Mouse (Mus musculus) CH12.LX (cell line): ENCODE measurements around the gene H1f0. TPM values are rescaled to one million over a fixed set of nuclear protein-coding genes. Genes with fewer than 3 reads are reported as not detected.
"Not testable (repeated sequence)": the region's sequence is repeated elsewhere in the genome, so short reads cannot be mapped to it uniquely, and the experiment has no call there.

Experiments used
- DNase-seq: peaks from one replicate; pipeline ENCODE4 v3.0.0-alpha.2; 2013; ENCODE audit errors: extremely low read depth
- H3K27ac ChIP-seq: 2 replicates; pipeline ENCODE4 v1.5.1; 2012; ENCODE audit warnings: low read depth, mild to moderate bottlenecking, control low read depth, moderate library complexity; ENCODE audit not compliant: insufficient read depth
- H3K27me3 ChIP-seq: replicated peaks from 2 replicates; pipeline ENCODE3; 2012; ENCODE audit warnings: inconsistent platforms
- H3K36me3 ChIP-seq, 2 experiments: replicated peaks in 1 of 2; 2 replicates each; pipeline versions ENCODE3 to v1.6.1; 2012; ENCODE audit warnings: inconsistent platforms in 1 of 2, low read length in 1 of 2, mild to moderate bottlenecking in 1 of 2, mixed read lengths in 1 of 2, moderate library complexity in 1 of 2; ENCODE audit not compliant: control insufficient read depth in 1 of 2, insufficient read depth in 1 of 2
- H3K4me1 ChIP-seq, 2 experiments: 2 replicates each; pipeline ENCODE4 v1.6.1; 2012; ENCODE audit warnings: inconsistent platforms in 1 of 2, moderate library complexity in 1 of 2; ENCODE audit not compliant: insufficient read depth in 2 of 2, control insufficient read depth in 1 of 2
- H3K4me2 ChIP-seq: 2 replicates; pipeline ENCODE4 v1.6.1; 2012; ENCODE audit warnings: low read depth, mild to moderate bottlenecking, control low read depth; ENCODE audit not compliant: poor library complexity, insufficient read depth, severe bottlenecking
- H3K4me3 ChIP-seq, 3 experiments: fragments of 150-350 bp in 1 of 3; sonication (generic) in 1 of 3; replicated peaks in 1 of 3; 2 replicates each; pipeline versions ENCODE3 to v1.5.1; 2011 to 2012; ENCODE audit warnings: low read depth in 2 of 3, low read length in 2 of 3, mild to moderate bottlenecking in 2 of 3, moderate library complexity in 2 of 3, control low read depth in 1 of 3, improper control_type of control experiment in 1 of 3, inconsistent platforms in 1 of 3, mixed read lengths in 1 of 3; ENCODE audit not compliant: poor library complexity in 1 of 3
- H3K79me2 ChIP-seq: replicated peaks from 2 replicates; pipeline ENCODE4 v1.6.1; 2012; ENCODE audit warnings: mild to moderate bottlenecking, moderate library complexity; ENCODE audit not compliant: control insufficient read depth, poor library complexity, insufficient read depth, severe bottlenecking; ENCODE audit errors: extremely low read depth
- H3K9ac ChIP-seq: 2 replicates; pipeline ENCODE4 v1.6.1; 2012; ENCODE audit warnings: low read depth, mild to moderate bottlenecking, control low read depth, moderate library complexity; ENCODE audit not compliant: insufficient read depth
- H3K9me3 ChIP-seq: replicated peaks from 2 replicates; pipeline ENCODE3; 2012; ENCODE audit warnings: low read length, inconsistent platforms, mixed read lengths
- BHLHE40 ChIP-seq: IDR thresholded peaks from 2 replicates; pipeline ENCODE4 v1.6.1; 2011; ENCODE audit warnings: mild to moderate bottlenecking, low read depth, low read length, improper control_type of control experiment
- CHD1 ChIP-seq: IDR thresholded peaks from 2 replicates; pipeline ENCODE4 v1.6.1; 2012; ENCODE audit warnings: low read depth, low read length, improper control_type of control experiment, inconsistent platforms
- CTCF ChIP-seq, 2 experiments: IDR thresholded peaks in 1 of 2; conservative IDR thresholded peaks in 1 of 2; 2 replicates each; pipeline ENCODE4 v1.5.1; 2011 to 2012; ENCODE audit warnings: low read depth in 2 of 2, low read length in 2 of 2, improper control_type of control experiment in 1 of 2, inconsistent platforms in 1 of 2, mild to moderate bottlenecking in 1 of 2, moderate library complexity in 1 of 2
- E2F4 ChIP-seq: IDR thresholded peaks from 2 replicates; pipeline ENCODE4 v1.6.1; 2011; ENCODE audit warnings: low read depth, low read length, improper control_type of control experiment; ENCODE audit not compliant: insufficient replicate concordance
- ELF1 ChIP-seq: IDR thresholded peaks from 2 replicates; pipeline ENCODE4 v1.6.1; 2014; ENCODE audit warnings: low read depth, mild to moderate bottlenecking, inconsistent platforms, low read length, improper control_type of control experiment
- EP300 ChIP-seq: IDR thresholded peaks from 2 replicates; pipeline ENCODE4 v1.6.1; 2011; ENCODE audit warnings: low read length, improper control_type of control experiment
- ETS1 ChIP-seq: conservative IDR thresholded peaks from 2 replicates; pipeline ENCODE4 v1.6.1; 2012; ENCODE audit warnings: low read depth, mild to moderate bottlenecking, inconsistent platforms, low read length, improper control_type of control experiment, moderate library complexity
- GABPA ChIP-seq: IDR thresholded peaks from 2 replicates; pipeline ENCODE4 v1.6.1; 2012; ENCODE audit warnings: low read depth, low read length, improper control_type of control experiment, inconsistent platforms; ENCODE audit not compliant: insufficient replicate concordance
- HCFC1 ChIP-seq: IDR thresholded peaks from 2 replicates; pipeline ENCODE4 v1.6.1; 2012; ENCODE audit warnings: low read depth, mild to moderate bottlenecking, inconsistent platforms, low read length, improper control_type of control experiment
- IRF4 ChIP-seq: IDR thresholded peaks from 2 replicates; pipeline ENCODE4 v1.6.1; 2014; ENCODE audit warnings: low read depth, mild to moderate bottlenecking, inconsistent platforms, low read length, improper control_type of control experiment
- JUN ChIP-seq: IDR thresholded peaks from 2 replicates; pipeline ENCODE4 v1.6.1; 2011; ENCODE audit warnings: low read depth, mild to moderate bottlenecking, low read length, improper control_type of control experiment, moderate library complexity; ENCODE audit not compliant: insufficient read depth
- JUND ChIP-seq: conservative IDR thresholded peaks from 2 replicates; pipeline ENCODE4 v1.6.1; 2011; ENCODE audit warnings: low read depth, low read length, improper control_type of control experiment
- KAT2A ChIP-seq: IDR thresholded peaks from 2 replicates; pipeline ENCODE4 v1.6.1; 2012; ENCODE audit warnings: low read length, improper control_type of control experiment, inconsistent platforms; ENCODE audit not compliant: insufficient replicate concordance
- MAFK ChIP-seq: IDR thresholded peaks from 2 replicates; pipeline ENCODE4 v1.6.1; 2011; ENCODE audit warnings: low read length, improper control_type of control experiment; ENCODE audit not compliant: insufficient replicate concordance
- MAX ChIP-seq: IDR thresholded peaks from 2 replicates; pipeline ENCODE4 v1.6.1; 2011; ENCODE audit warnings: low read length, improper control_type of control experiment
- MAZ ChIP-seq: IDR thresholded peaks from 2 replicates; pipeline ENCODE4 v1.6.1; 2012; ENCODE audit warnings: low read depth, mild to moderate bottlenecking, inconsistent platforms, low read length, improper control_type of control experiment, moderate library complexity
- MEF2A ChIP-seq: IDR thresholded peaks from 2 replicates; pipeline ENCODE4 v1.6.1; 2014; ENCODE audit warnings: low read depth, mild to moderate bottlenecking, inconsistent platforms, low read length, improper control_type of control experiment, borderline replicate concordance
- MXI1 ChIP-seq: IDR thresholded peaks from 2 replicates; pipeline ENCODE4 v1.6.1; 2011; ENCODE audit warnings: mild to moderate bottlenecking, low read depth, low read length, improper control_type of control experiment
- MYC ChIP-seq: IDR thresholded peaks from 2 replicates; pipeline ENCODE4 v1.6.1; 2011; ENCODE audit warnings: low read depth, mild to moderate bottlenecking, improper control_type of control experiment, low read length
- NELFE ChIP-seq: IDR thresholded peaks from 2 replicates; pipeline ENCODE4 v1.6.1; 2011; ENCODE audit warnings: low read depth, low read length, improper control_type of control experiment
- NRF1 ChIP-seq: IDR thresholded peaks from 2 replicates; pipeline ENCODE4 v1.6.1; 2014; ENCODE audit warnings: low read depth, mild to moderate bottlenecking, inconsistent platforms, low read length, improper control_type of control experiment, moderate library complexity
- PAX5 ChIP-seq: IDR thresholded peaks from 2 replicates; pipeline ENCODE4 v1.6.1; 2012; ENCODE audit warnings: low read length, inconsistent platforms, mixed read lengths
- POLR2A ChIP-seq: IDR thresholded peaks from 2 replicates; pipeline ENCODE4 v1.6.1; 2011; ENCODE audit warnings: low read depth, mild to moderate bottlenecking, improper control_type of control experiment, low read length
- POLR2AphosphoS2 ChIP-seq: IDR thresholded peaks from 2 replicates; pipeline ENCODE4 v1.6.1; 2011; ENCODE audit warnings: low read depth, low read length, improper control_type of control experiment
- RAD21 ChIP-seq: IDR thresholded peaks from 2 replicates; pipeline ENCODE4 v1.6.1; 2011; ENCODE audit warnings: low read depth, mild to moderate bottlenecking, low read length, improper control_type of control experiment, moderate library complexity
- RCOR1 ChIP-seq: conservative IDR thresholded peaks from 2 replicates; pipeline ENCODE4 v1.6.1; 2012; ENCODE audit warnings: low read depth, mild to moderate bottlenecking, inconsistent platforms, low read length, improper control_type of control experiment
- SMC3 ChIP-seq: IDR thresholded peaks from 2 replicates; pipeline ENCODE4 v1.6.1; 2011; ENCODE audit warnings: low read depth, low read length, improper control_type of control experiment
- TBP ChIP-seq: conservative IDR thresholded peaks from 2 replicates; pipeline ENCODE4 v1.6.1; 2011; ENCODE audit warnings: low read depth, low read length, improper control_type of control experiment
- UBTF ChIP-seq: IDR thresholded peaks from 2 replicates; pipeline ENCODE4 v1.6.1; 2012; ENCODE audit warnings: low read depth, mild to moderate bottlenecking, inconsistent platforms, low read length, improper control_type of control experiment, moderate library complexity
- USF2 ChIP-seq: conservative IDR thresholded peaks from 2 replicates; pipeline ENCODE4 v1.6.1; 2011; ENCODE audit warnings: low read depth, low read length, improper control_type of control experiment
- ZC3H11A ChIP-seq: IDR thresholded peaks from 2 replicates; pipeline ENCODE4 v1.6.1; 2012; ENCODE audit warnings: low read depth, mild to moderate bottlenecking, inconsistent platforms, low read length, improper control_type of control experiment
- ZMIZ1 ChIP-seq: IDR thresholded peaks from 2 replicates; pipeline ENCODE4 v1.6.1; 2012; ENCODE audit warnings: low read depth, mild to moderate bottlenecking, inconsistent platforms, low read length, improper control_type of control experiment
- dilution Hi-C: fragments of 300-500 bp; cut with MboI; formaldehyde crosslinking; loops from 2 replicates; pipeline ENCODE4 v1.14.3; 2020; ENCODE audit warnings: low sequenced_read_pairs; ENCODE audit not compliant: extremely low pct_unique_long_range_greater_than_20kb, extremely low pct_ligation_motif_present
- in situ Hi-C: fragments of 300-500 bp; cut with MboI; formaldehyde crosslinking; loops from 3 replicates; pipeline ENCODE4 v1.14.3; 2019; ENCODE audit warnings: low sequenced_read_pairs, low pct_ligation_motif_present, low pct_unique_long_range_greater_than_20kb, mixed read lengths
- polyA plus RNA-seq: library from polyadenylated mRNA; unstranded; fragments of >175 nt; gene quantifications from 2 replicates; pipeline ENCODE4 v1.2.1, GENCODE M21; 2012; ENCODE audit warnings: low read depth; ENCODE audit not compliant: insufficient read length
- total RNA-seq, 2 experiments: library from RNA; depleted of rRNA; stranded (reverse); fragments of 300-350 nt in 1 of 2; fragments of >200 nt in 1 of 2; gene quantifications; 2 replicates each; pipeline ENCODE4 v1.2.3; 2012 to 2014

Gene H1f0
- total and polyA plus RNA-seq, 3 experiments = 11.9 to 100 (median 15.9) TPM

DNA sequence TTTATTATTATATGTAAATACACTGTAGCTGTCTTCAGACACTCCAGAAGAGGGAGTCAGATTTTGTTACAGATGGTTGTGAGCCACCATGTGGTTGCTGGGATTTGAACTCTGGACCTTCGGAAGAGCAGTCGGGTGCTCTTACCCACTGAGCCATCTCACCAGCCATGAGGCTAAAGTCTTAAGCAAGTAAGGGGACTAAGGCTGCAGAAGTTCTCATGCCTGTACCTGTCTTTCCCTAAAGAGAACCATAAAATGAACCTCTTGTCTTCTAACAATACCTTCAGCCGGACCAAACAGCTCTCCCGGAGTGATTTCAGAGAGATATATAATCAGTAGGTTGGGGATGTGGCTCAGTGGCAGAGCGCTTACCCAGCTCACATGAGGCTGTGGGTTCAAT, 3.7 kb downstream of the H1f0 start:
- not testable (repeated sequence) for H3K9me3 ChIP-seq, H3K27ac ChIP-seq
- peak; percentile 74 for TF ChIP-seq TBP
- TF ChIP-seq, all 38 proteins: peak for 1; not testable (repeated sequence) for 37
- in situ Hi-C loops, H3K79me2 ChIP-seq, H3K4me2 ChIP-seq, dilution Hi-C loops, H3K4me3 ChIP-seq, H3K9ac ChIP-seq, DNase-seq: not testable (repeated sequence)
- peaks cover 78% of the 10 kb centered on the region for H3K27me3 ChIP-seq
- peaks cover 8 to 18% of the 10 kb centered on the region in 2 experiments for H3K36me3 ChIP-seq
- peaks cover 0 to 28% of the 10 kb centered on the region in 2 experiments; a peak in 2 of 4 replicates for H3K4me1 ChIP-seq

DNA sequence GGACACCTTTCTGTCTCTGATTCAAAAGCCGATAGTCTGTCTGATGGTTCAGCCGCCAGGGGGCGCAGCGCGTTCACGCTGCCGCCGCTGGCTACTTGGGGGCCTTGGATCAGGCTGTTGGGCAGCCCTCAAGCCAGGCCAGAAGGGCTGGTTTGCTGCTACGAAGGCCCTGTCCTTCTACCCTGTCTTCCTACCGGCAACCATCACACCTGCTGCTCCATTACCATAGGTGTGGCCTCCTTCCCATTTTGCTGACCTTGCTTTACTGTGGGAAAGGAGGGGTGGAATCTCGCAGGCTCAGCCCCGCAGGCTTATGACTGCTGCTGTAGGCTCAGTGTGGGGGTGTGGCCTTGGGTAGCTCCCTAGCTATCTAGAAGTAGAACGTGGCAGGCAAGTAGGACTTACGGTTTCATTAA, 9.7 kb downstream of the H1f0 start:
- Histone ChIP-seq H3K27me3 (peaks cover 22% of the 10 kb centered on the region), H3K9ac (no peak overlapping the region), H3K4me3 (no peak overlapping the region), H3K79me2 (no peaks in the 10 kb centered on the region), H3K9me3 (peaks cover 3% of the 10 kb centered on the region), H3K27ac (peak overlapping the region; percentile 18; the same call in 1 of the 2 replicates), H3K4me1 (peaks cover 18 to 42% of the 10 kb centered on the region in 2 experiments), H3K4me2 (no peak overlapping the region), H3K36me3 (peaks cover 17 to 35% of the 10 kb centered on the region in 2 experiments)
- peak; percentile 62 for DNase-seq
- dilution Hi-C loops = no loop called here
- in situ Hi-C loops = loop anchor here (5.0 kb wide), 1 partner anchor 34 kb away; no protein-coding TSS in a partner anchor
- TF ChIP-seq MEF2A (0 out of 2 replicates have a peak, but pooled peaks have one; percentile 13), NRF1 (no peak), MXI1 (peak; percentile 60; the same call in 1 of the 2 replicates), ZMIZ1 (no peak), CTCF (conservative IDR thresholded peaks at IDR 0.05 in 1 of 2, IDR thresholded peaks at IDR 0.05 in 1 of 2; ENCODE audit: low read depth in 2 of 2, low read length in 2 of 2) (peak; percentile 72 to 91), JUND (no peak), BHLHE40 (0 out of 2 replicates have a peak, but pooled peaks have one; percentile 13), JUN (no peak), RCOR1 (no peak), MAFK (peak; percentile 89; the same call in 1 of the 2 replicates), POLR2A (no peak), RAD21 (peak; percentile 56), MAX (0 out of 2 replicates have a peak, but pooled peaks have one; percentile 36), NELFE (peak; percentile 32; the same call in 1 of the 2 replicates), HCFC1 (no peak), MAZ (no peak), EP300 (no peak), ETS1 (no peak), SMC3 (peak; percentile 83), MYC (0 out of 2 replicates have a peak, but pooled peaks have one; percentile 16), IRF4 (0 out of 2 replicates have a peak, but pooled peaks have one; percentile 26), KAT2A (no peak), POLR2AphosphoS2 (no peak), ZC3H11A (no peak), CHD1 (no peak), ELF1 (no peak), E2F4 (no peak), GABPA (no peak), TBP (no peak), USF2 (no peak), PAX5 (no peak), UBTF (0 out of 2 replicates have a peak, but pooled peaks have one; percentile 46)
